Mouse (Mus musculus) CH12.LX (cell line): ENCODE results near the gene Ucn3.

Experiments used
- CTCF ChIP-seq, 2 experiments: IDR thresholded peaks in 1 of 2; conservative IDR thresholded peaks in 1 of 2; 2 replicates each; pipeline ENCODE4 v1.5.1; 2011 to 2012; ENCODE audit warnings: low read depth in 2 of 2, low read length in 2 of 2, improper control_type of control experiment in 1 of 2, inconsistent platforms in 1 of 2, mild to moderate bottlenecking in 1 of 2, moderate library complexity in 1 of 2
- E2F4 ChIP-seq: IDR thresholded peaks from 2 replicates; pipeline ENCODE4 v1.6.1; 2011; ENCODE audit warnings: low read depth, low read length, improper control_type of control experiment; ENCODE audit not compliant: insufficient replicate concordance
- EP300 ChIP-seq: IDR thresholded peaks from 2 replicates; pipeline ENCODE4 v1.6.1; 2011; ENCODE audit warnings: low read length, improper control_type of control experiment
- ETS1 ChIP-seq: conservative IDR thresholded peaks from 2 replicates; pipeline ENCODE4 v1.6.1; 2012; ENCODE audit warnings: low read depth, mild to moderate bottlenecking, inconsistent platforms, low read length, improper control_type of control experiment, moderate library complexity
- IRF4 ChIP-seq: IDR thresholded peaks from 2 replicates; pipeline ENCODE4 v1.6.1; 2014; ENCODE audit warnings: low read depth, mild to moderate bottlenecking, inconsistent platforms, low read length, improper control_type of control experiment
- JUND ChIP-seq: conservative IDR thresholded peaks from 2 replicates; pipeline ENCODE4 v1.6.1; 2011; ENCODE audit warnings: low read depth, low read length, improper control_type of control experiment
- MAZ ChIP-seq: IDR thresholded peaks from 2 replicates; pipeline ENCODE4 v1.6.1; 2012; ENCODE audit warnings: low read depth, mild to moderate bottlenecking, inconsistent platforms, low read length, improper control_type of control experiment, moderate library complexity
- POLR2A ChIP-seq: IDR thresholded peaks from 2 replicates; pipeline ENCODE4 v1.6.1; 2011; ENCODE audit warnings: low read depth, mild to moderate bottlenecking, improper control_type of control experiment, low read length
- SMC3 ChIP-seq: IDR thresholded peaks from 2 replicates; pipeline ENCODE4 v1.6.1; 2011; ENCODE audit warnings: low read depth, low read length, improper control_type of control experiment
- TBP ChIP-seq: conservative IDR thresholded peaks from 2 replicates; pipeline ENCODE4 v1.6.1; 2011; ENCODE audit warnings: low read depth, low read length, improper control_type of control experiment
- ZC3H11A ChIP-seq: IDR thresholded peaks from 2 replicates; pipeline ENCODE4 v1.6.1; 2012; ENCODE audit warnings: low read depth, mild to moderate bottlenecking, inconsistent platforms, low read length, improper control_type of control experiment
- ZKSCAN1 ChIP-seq: IDR thresholded peaks from 2 replicates; pipeline ENCODE4 v1.6.1; 2012; ENCODE audit warnings: low read depth, inconsistent platforms, low read length, improper control_type of control experiment, borderline replicate concordance
- ZNF384 ChIP-seq: IDR thresholded peaks from 2 replicates; pipeline ENCODE4 v1.6.1; 2012; ENCODE audit warnings: low read depth, low read length, improper control_type of control experiment, inconsistent platforms

GRCm38 (mm10) chr13:3926046-3926445, 19.1 kb downstream of the Ucn3 start:
- TF ChIP-seq ZC3H11A: no peak
- no peak for TF ChIP-seq SMC3
- TF ChIP-seq MAZ: no peak
- TF ChIP-seq CTCF (conservative IDR thresholded peaks at IDR 0.05 in 1 of 2, IDR thresholded peaks at IDR 0.05 in 1 of 2; ENCODE audit: low read depth in 2 of 2, low read length in 2 of 2): no peak
- no peak for TF ChIP-seq EP300
- no peak for TF ChIP-seq POLR2A
- TF ChIP-seq JUND: no peak
- no peak for TF ChIP-seq IRF4
- TF ChIP-seq ETS1: no peak
- no peak for TF ChIP-seq ZKSCAN1
- no peak for TF ChIP-seq E2F4
- no peak for TF ChIP-seq ZNF384
- TF ChIP-seq TBP: no peak
